Mouse (Mus musculus): ENCODE data around the gene Vmo1.
"Not testable (repeated sequence)": the region's sequence is repeated elsewhere in the genome, so short reads cannot be mapped to it uniquely, and the experiment has no call there.

Vmo1 gene

GRCm38 (mm10) chr11:70520178-70520769, 5.9 kb upstream of the Vmo1 start:
- peak; percentile 65 for DNase-seq (ENCODE audit: low read depth, low spot score)

- DNase-seq (ENCODE audit: low read depth, low spot score), result no peak
These were observed 4.5 kb upstream of the Vmo1 start, which contains the start of gene Gltpd2 for GRCm38 (mm10) chr11:70518923-70519322. Gltpd2 (plus strand) TSS chr11:70519196.

- no peak for DNase-seq (ENCODE audit: low read depth, low spot score)
These were observed 4.0 kb upstream of the Vmo1 start for GRCm38 (mm10) chr11:70518436-70518835.

GRCm38 (mm10) chr11:70516352-70516751, 1.9 kb upstream of the Vmo1 start:
- DNase-seq (ENCODE audit: low read depth, low spot score), result peak; percentile 76

GRCm38 (mm10) chr11:70513520-70513919, 896 bp downstream of the Vmo1 start:
- DNase-seq (ENCODE audit: low read depth, low spot score), result no peak

- no peak for DNase-seq (ENCODE audit: low read depth, low spot score)
These were observed 1.6 kb downstream of the Vmo1 start for GRCm38 (mm10) chr11:70512709-70513342.

GRCm38 (mm10) chr11:70511825-70512224, 2.6 kb downstream of the Vmo1 start:
- no peak for DNase-seq (ENCODE audit: low read depth, low spot score)

- DNase-seq (ENCODE audit: low read depth, low spot score), result no peak
These were observed 3.2 kb downstream of the Vmo1 start for GRCm38 (mm10) chr11:70511242-70511641.

GRCm38 (mm10) chr11:70509753-70510564, 4.5 kb downstream of the Vmo1 start:
- peak; percentile 85 for DNase-seq (ENCODE audit: low read depth, low spot score)

- no peak for DNase-seq (ENCODE audit: low read depth, low spot score)
These were observed 7.4 kb downstream of the Vmo1 start for GRCm38 (mm10) chr11:70506962-70507515.

GRCm38 (mm10) chr11:70506385-70506784, 8.0 kb downstream of the Vmo1 start:
- peak; percentile 74 for DNase-seq (ENCODE audit: low read depth, low spot score)

GRCm38 (mm10) chr11:70504970-70505369, 9.4 kb downstream of the Vmo1 start, which contains the start of gene Tm4sf5:
Tm4sf5 (plus strand) TSS chr11:70505244.
- DNase-seq (ENCODE audit: low read depth, low spot score), result no peak

- no peak for DNase-seq (ENCODE audit: low read depth, low spot score)
These were observed 12.4 kb downstream of the Vmo1 start for GRCm38 (mm10) chr11:70502018-70502417.

- DNase-seq (ENCODE audit: low read depth, low spot score), result no peak
These were observed 14.0 kb downstream of the Vmo1 start for GRCm38 (mm10) chr11:70500476-70500812.

- no peak for DNase-seq (ENCODE audit: low read depth, low spot score)
These were observed 14.6 kb downstream of the Vmo1 start for GRCm38 (mm10) chr11:70499566-70500475.

GRCm38 (mm10) chr11:70489684-70490083, 24.7 kb downstream of the Vmo1 start:
- DNase-seq (ENCODE audit: low read depth, low spot score), result no peak

- DNase-seq (ENCODE audit: low read depth, low spot score), result no peak
These were observed 25.3 kb downstream of the Vmo1 start for GRCm38 (mm10) chr11:70489138-70489537.

- DNase-seq (ENCODE audit: low read depth, low spot score), result no peak
These were observed 26.6 kb downstream of the Vmo1 start for GRCm38 (mm10) chr11:70487816-70488215.

- DNase-seq (ENCODE audit: low read depth, low spot score), result no peak
These were observed 28.9 kb downstream of the Vmo1 start for GRCm38 (mm10) chr11:70485498-70485897.

- DNase-seq (ENCODE audit: low read depth, low spot score), result no peak
These were observed 39.4 kb downstream of the Vmo1 start for GRCm38 (mm10) chr11:70474872-70475534.

GRCm38 (mm10) chr11:70473291-70473690, 41.1 kb downstream of the Vmo1 start:
- not testable (repeated sequence) for DNase-seq (ENCODE audit: low read depth, low spot score)
